Mouse (Mus musculus): ENCODE measurements around the gene A630089N07Rik. TPM values are rescaled to one million over a fixed set of nuclear protein-coding genes. Genes with fewer than 3 reads are reported as not detected.

A630089N07Rik gene
- total RNA-seq, 2 experiments from 2014 or later, result 7.0 to 8.3 TPM

- Histone ChIP-seq H3K27ac (peak overlapping the region; percentile 99), H3K4me3 (peak overlapping the region; percentile 80)
- intact Hi-C loops (cut with DNase I), result loop anchor here (1.0 to 2.0 kb wide), 4 partner anchors 35 to 119 kb away; partner anchors contain the start of genes B230307C23Rik and Prdm15
- peak in 1 of 2 experiments; percentile 16 for DNase-seq (ENCODE audit: extremely low spot score in 1 of 2, low spot score in 2 of 2)
- TF ChIP-seq CTCF (IDR thresholded peaks at IDR 0.05), result no peak
Observed at GRCm38 (mm10) chr16:97961381-97962150, 120.7 kb downstream of the A630089N07Rik start.

GRCm38 (mm10) chr16:97960348-97960747 is 121.9 kb downstream of the A630089N07Rik start:
- intact Hi-C loops (cut with DNase I), result no loop called here
- Histone ChIP-seq H3K4me3 (no peak overlapping the region), H3K27ac (no peak overlapping the region)
- no peak for DNase-seq (ENCODE audit: extremely low spot score in 1 of 2, low spot score in 2 of 2)
- no peak for TF ChIP-seq CTCF (IDR thresholded peaks at IDR 0.05)

- TF ChIP-seq CTCF (IDR thresholded peaks at IDR 0.05), result no peak
- Histone ChIP-seq H3K4me3 (no peak overlapping the region), H3K27ac (no peak overlapping the region)
- DNase-seq (ENCODE audit: extremely low spot score in 1 of 2, low spot score in 2 of 2), result no peak
- intact Hi-C loops (cut with DNase I), result no loop called here
Observed at GRCm38 (mm10) chr16:97958401-97958973, 123.8 kb downstream of the A630089N07Rik start.

DNA sequence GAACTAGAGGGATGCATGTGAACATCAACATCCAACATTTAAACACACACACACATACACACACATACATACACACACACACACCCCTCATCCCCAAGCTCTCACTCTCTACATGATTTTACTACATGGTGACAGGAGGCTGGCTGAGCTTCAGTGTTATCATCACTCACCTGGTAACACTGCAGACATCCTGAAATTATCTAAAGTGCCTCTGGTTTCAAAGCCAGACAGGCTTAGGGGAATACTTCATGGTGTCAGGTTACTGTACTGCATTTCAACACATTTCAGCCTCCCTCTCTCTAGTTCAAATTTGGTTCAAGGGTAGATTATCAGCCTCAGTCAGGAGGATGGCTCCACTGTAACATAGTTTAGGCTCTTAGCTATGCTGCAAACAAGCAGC is 124.6 kb downstream of the A630089N07Rik start:
- TF ChIP-seq CTCF (IDR thresholded peaks at IDR 0.05), result no peak
- Histone ChIP-seq H3K4me3 (no peak overlapping the region), H3K27ac (no peak overlapping the region)
- intact Hi-C loops (cut with DNase I), result no loop called here
- DNase-seq (ENCODE audit: extremely low spot score in 1 of 2, low spot score in 2 of 2), result no peak

GRCm38 (mm10) chr16:97956011-97956410 is 126.2 kb downstream of the A630089N07Rik start:
- Histone ChIP-seq H3K27ac (no peak overlapping the region), H3K4me3 (no peak overlapping the region)
- intact Hi-C loops (cut with DNase I), result no loop called here
- TF ChIP-seq CTCF (IDR thresholded peaks at IDR 0.05), result no peak
- DNase-seq (ENCODE audit: extremely low spot score in 1 of 2, low spot score in 2 of 2), result no peak

GRCm38 (mm10) chr16:97953300-97953699 is 128.9 kb downstream of the A630089N07Rik start:
- no peak for TF ChIP-seq CTCF (IDR thresholded peaks at IDR 0.05)
- intact Hi-C loops (cut with DNase I), result no loop called here

DNA sequence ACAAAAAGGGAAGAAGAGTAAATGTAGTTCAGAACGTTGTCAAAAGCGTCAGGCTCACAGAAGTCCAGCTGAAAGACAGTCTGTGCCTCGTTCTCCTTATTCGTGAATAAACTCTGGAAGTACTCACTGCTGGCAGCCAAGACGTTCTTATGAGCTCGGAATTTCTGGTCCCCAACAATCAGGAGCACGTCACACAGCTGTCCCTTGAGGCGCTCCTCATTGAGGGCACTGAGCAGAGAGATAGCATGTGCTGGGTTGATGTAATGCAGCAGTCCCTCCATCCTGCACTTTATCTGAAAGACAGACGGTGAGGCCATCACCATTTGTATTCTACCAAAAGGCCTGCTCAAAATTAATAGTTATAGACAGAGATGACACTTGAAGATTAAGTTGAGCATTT is 129.4 kb downstream of the A630089N07Rik start:
- H3K4me3 ChIP-seq, result no peak overlapping the region
- no peak for DNase-seq (ENCODE audit: extremely low spot score in 1 of 2, low spot score in 2 of 2)
- intact Hi-C loops (cut with DNase I), result no loop called here
- no peak overlapping the region for H3K27ac ChIP-seq
- no peak for TF ChIP-seq CTCF (IDR thresholded peaks at IDR 0.05)

More at GRCm38 (mm10) chr16:97953300-97953699, 128.9 kb downstream of the A630089N07Rik start:
- H3K4me3 ChIP-seq, result no peak overlapping the region
- no peak for DNase-seq (ENCODE audit: extremely low spot score in 1 of 2, low spot score in 2 of 2)
- no peak overlapping the region for H3K27ac ChIP-seq

GRCm38 (mm10) chr16:97952371-97952770 is 129.9 kb downstream of the A630089N07Rik start:
- intact Hi-C loops (cut with DNase I), result no loop called here
- Histone ChIP-seq H3K27ac (no peak overlapping the region), H3K4me3 (no peak overlapping the region)
- no peak for TF ChIP-seq CTCF (IDR thresholded peaks at IDR 0.05)
- DNase-seq (ENCODE audit: extremely low spot score in 1 of 2, low spot score in 2 of 2), result no peak

Other genes with a start within 250 kb of the A630089N07Rik start
- gene Prdm15, start 230.6 kb downstream of the A630089N07Rik start, total RNA-seq (2021), result 10 to 100 TPM; 22.1 to 25.6 TPM
- 10 to 100 TPM; 14.4 to 18.5 TPM for gene C2cd2, start 119.9 kb downstream of the A630089N07Rik start, total RNA-seq (2021)
- gene Zbtb21, start 119.8 kb downstream of the A630089N07Rik start, total RNA-seq (2021), result 10 to 100 TPM; 30.8 to 31.5 TPM
- 10 to 100 TPM; 26.1 to 26.5 TPM for gene B230307C23Rik, start 85.1 kb downstream of the A630089N07Rik start, total RNA-seq (2021)

Measured in left cerebral cortex, adult 2 months (tissue).